Mouse (Mus musculus): ENCODE results near the gene Llph.

DNA sequence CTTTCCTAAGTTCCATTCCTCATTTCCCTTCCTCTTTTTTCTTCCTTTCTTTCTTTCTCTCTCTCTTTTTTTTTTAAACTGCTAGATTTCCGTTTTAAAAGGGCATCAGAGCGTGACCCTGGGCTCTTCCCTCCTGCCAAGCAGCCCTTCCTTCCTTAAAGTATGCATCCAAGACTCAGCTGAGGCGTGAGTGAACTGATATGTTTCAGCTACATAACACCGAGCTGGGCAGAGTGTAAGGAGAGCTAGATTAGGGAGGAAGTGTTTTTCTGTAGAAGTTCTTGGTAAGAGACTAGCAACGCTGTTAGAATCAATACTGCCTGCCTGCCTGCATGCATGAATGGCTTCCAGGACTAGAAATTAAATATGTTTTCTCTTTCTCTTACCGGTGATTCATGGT lies 37.1 kb upstream of the Llph start:
- TF ChIP-seq CTCF (IDR thresholded peaks at IDR 0.05; ENCODE audit: extremely low read depth, insufficient read depth, low read length): no peak
- TF ChIP-seq POLR2A (IDR thresholded peaks at IDR 0.05; ENCODE audit: extremely low read depth, insufficient read depth, low read length): no peak

Measured in cortical plate, adult 2 months (tissue).